Mouse (Mus musculus): ENCODE results near the gene Rex1bd.
A peak's percentile ranks its signal among the peaks of the same experiment; 100 is the strongest.

The Rex1bd gene

GRCm38 (mm10) chr8:70502540-70502939, 4.0 kb downstream of the Rex1bd start:
- DNase-seq (ENCODE audit: low spot score): no peak

- DNase-seq (ENCODE audit: low spot score): no peak
Observed at GRCm38 (mm10) chr8:70501820-70502529, 4.6 kb downstream of the Rex1bd start.

- peak; percentile 73 for DNase-seq (ENCODE audit: low spot score)
Observed at GRCm38 (mm10) chr8:70500386-70501301, 5.9 kb downstream of the Rex1bd start.

- DNase-seq (ENCODE audit: low spot score): no peak
Observed at GRCm38 (mm10) chr8:70495771-70496062, 10.8 kb downstream of the Rex1bd start.

GRCm38 (mm10) chr8:70495001-70495770, 11.4 kb downstream of the Rex1bd start:
- DNase-seq (ENCODE audit: low spot score): no peak

- DNase-seq (ENCODE audit: low spot score): no peak
Observed at GRCm38 (mm10) chr8:70494416-70494945, 12.1 kb downstream of the Rex1bd start.

GRCm38 (mm10) chr8:70493692-70494415, 12.7 kb downstream of the Rex1bd start:
- DNase-seq (ENCODE audit: low spot score): no peak

- DNase-seq (ENCODE audit: low spot score): no peak
Observed at GRCm38 (mm10) chr8:70492664-70493640, 13.6 kb downstream of the Rex1bd start, which contains the start of gene Crlf1. Gene Crlf1, plus strand, starts transcription at chr8:70493158.

GRCm38 (mm10) chr8:70490880-70491495, 15.6 kb downstream of the Rex1bd start:
- no peak for DNase-seq (ENCODE audit: low spot score)

- DNase-seq (ENCODE audit: low spot score): no peak
Observed at GRCm38 (mm10) chr8:70490061-70490879, 16.3 kb downstream of the Rex1bd start.

GRCm38 (mm10) chr8:70489576-70489975, 17.0 kb downstream of the Rex1bd start:
- no peak for DNase-seq (ENCODE audit: low spot score)

GRCm38 (mm10) chr8:70488931-70489470, 17.6 kb downstream of the Rex1bd start:
- DNase-seq (ENCODE audit: low spot score): no peak

GRCm38 (mm10) chr8:70487993-70488796, 18.4 kb downstream of the Rex1bd start:
- no peak for DNase-seq (ENCODE audit: low spot score)

- DNase-seq (ENCODE audit: low spot score): no peak
Observed at GRCm38 (mm10) chr8:70486941-70487520, 19.5 kb downstream of the Rex1bd start, which contains the start of gene Tmem59l. Gene Tmem59l, minus strand, starts transcription at chr8:70487358.

GRCm38 (mm10) chr8:70486191-70486681, 20.3 kb downstream of the Rex1bd start:
- no peak for DNase-seq (ENCODE audit: low spot score)

GRCm38 (mm10) chr8:70482943-70483342, 23.6 kb downstream of the Rex1bd start:
- no peak for DNase-seq (ENCODE audit: low spot score)

GRCm38 (mm10) chr8:70481908-70482307, 24.6 kb downstream of the Rex1bd start:
- DNase-seq (ENCODE audit: low spot score): no peak
